Mouse (Mus musculus) gastrocnemius, adult 2 months (tissue): Measurements from ENCODE around the gene Efna4. TPM values are rescaled to one million over a fixed set of nuclear protein-coding genes. Genes with fewer than 3 reads are reported as not detected.

ENCODE experiments used
- DNase-seq: peaks from one replicate; pipeline ENCODE4 v3.0.0; 2022
- H3K27ac ChIP-seq: fragments of 200-600 bp; 2 replicates; pipeline ENCODE4 v1.8.1; 2022; ENCODE audit warnings: mild to moderate bottlenecking
- H3K4me3 ChIP-seq: fragments of 200-600 bp; 2 replicates; pipeline ENCODE4 v1.8.1; 2022; ENCODE audit warnings: mild to moderate bottlenecking, moderate library complexity
- CTCF ChIP-seq: fragments of 200-600 bp; IDR thresholded peaks from 2 replicates; pipeline ENCODE4 v1.8.1; 2022; ENCODE audit warnings: antibody characterized with exemption, mild to moderate bottlenecking, moderate library complexity
- intact Hi-C: fragments of 180-260 bp; cut with DNase I; formaldehyde crosslinking; loops from one replicate; pipeline ENCODE4 v1.15.1; 2025
- long read RNA-seq, 2 experiments: library from polyadenylated mRNA; stranded (forward); transcript quantifications; one replicate each; pipeline ENCODE4 v2.0.0; 2021
- total RNA-seq, 2 experiments: library from RNA; stranded (reverse); gene quantifications; 2 replicates each; pipeline ENCODE4 v1.2.3; 2021

Efna4 gene
- under 1 TPM; 0.15 to 0.20 TPM for total RNA-seq
- long read RNA-seq, experiment 1: 0 reads
- long read RNA-seq, experiment 2: 0 reads

- Histone ChIP-seq H3K4me3 (peak within 1 kb of the TSS; percentile 86), H3K27ac (peak within 1 kb of the TSS; percentile 64)
- no peak for TF ChIP-seq CTCF
- intact Hi-C loops: no loop called here
- DNase-seq: peak; percentile 51
Measured at GRCm38 (mm10) chr3:89337721-89338578, at the start of gene Efna4. TSS of gene Efna4 (minus strand) at chr3:89338028.

- DNase-seq: peak; percentile 83
- intact Hi-C loops: no loop called here
- peak overlapping the region; percentile 70 for H3K4me3 ChIP-seq
Measured at GRCm38 (mm10) chr3:89386438-89387420, 48.9 kb upstream of the Efna4 start.

GRCm38 (mm10) chr3:89385451-89385850, 47.6 kb upstream of the Efna4 start:
- H3K27ac ChIP-seq: peak overlapping the region; percentile 95
- no peak for DNase-seq
- intact Hi-C loops: no loop called here
- H3K4me3 ChIP-seq: peak overlapping the region; percentile 70
- no peak for TF ChIP-seq CTCF

More at GRCm38 (mm10) chr3:89386438-89387420, 48.9 kb upstream of the Efna4 start:
- no peak for TF ChIP-seq CTCF
- peak overlapping the region; percentile 95 for H3K27ac ChIP-seq

GRCm38 (mm10) chr3:89384331-89385076, 46.7 kb upstream of the Efna4 start:
- intact Hi-C loops: no loop called here
- DNase-seq: peak; percentile 16
- no peak for TF ChIP-seq CTCF
- H3K4me3 ChIP-seq: no peak overlapping the region
- peak overlapping the region; percentile 95 for H3K27ac ChIP-seq

GRCm38 (mm10) chr3:89383651-89384255, 45.9 kb upstream of the Efna4 start:
- TF ChIP-seq CTCF: no peak
- intact Hi-C loops: no loop called here
- peak; percentile 21 for DNase-seq
- H3K4me3 ChIP-seq: no peak overlapping the region
- H3K27ac ChIP-seq: peak overlapping the region; percentile 95

GRCm38 (mm10) chr3:89382950-89383349, 45.1 kb upstream of the Efna4 start:
- intact Hi-C loops: no loop called here
- peak overlapping the region; percentile 16 for H3K27ac ChIP-seq
- no peak overlapping the region for H3K4me3 ChIP-seq
- no peak for DNase-seq
- no peak for TF ChIP-seq CTCF

GRCm38 (mm10) chr3:89382033-89382882, 44.4 kb upstream of the Efna4 start:
- no peak for DNase-seq
- intact Hi-C loops: no loop called here
- H3K4me3 ChIP-seq: no peak overlapping the region
- TF ChIP-seq CTCF: no peak
- H3K27ac ChIP-seq: peak overlapping the region; percentile 16

- no peak for DNase-seq
- no peak for TF ChIP-seq CTCF
- Histone ChIP-seq H3K4me3 (no peak overlapping the region), H3K27ac (no peak overlapping the region)
- intact Hi-C loops: no loop called here
Measured at GRCm38 (mm10) chr3:89381233-89381632, 43.4 kb upstream of the Efna4 start.

GRCm38 (mm10) chr3:89380711-89381110, 42.9 kb upstream of the Efna4 start:
- H3K27ac ChIP-seq: no peak overlapping the region
- DNase-seq: no peak
- no peak for TF ChIP-seq CTCF
- intact Hi-C loops: no loop called here
- H3K4me3 ChIP-seq: no peak overlapping the region

GRCm38 (mm10) chr3:89380291-89380690, 42.5 kb upstream of the Efna4 start:
- Histone ChIP-seq H3K4me3 (no peak overlapping the region), H3K27ac (no peak overlapping the region)
- DNase-seq: no peak
- TF ChIP-seq CTCF: no peak
- intact Hi-C loops: no loop called here
